Mouse (Mus musculus): ENCODE results near the gene Nfix.

DNA sequence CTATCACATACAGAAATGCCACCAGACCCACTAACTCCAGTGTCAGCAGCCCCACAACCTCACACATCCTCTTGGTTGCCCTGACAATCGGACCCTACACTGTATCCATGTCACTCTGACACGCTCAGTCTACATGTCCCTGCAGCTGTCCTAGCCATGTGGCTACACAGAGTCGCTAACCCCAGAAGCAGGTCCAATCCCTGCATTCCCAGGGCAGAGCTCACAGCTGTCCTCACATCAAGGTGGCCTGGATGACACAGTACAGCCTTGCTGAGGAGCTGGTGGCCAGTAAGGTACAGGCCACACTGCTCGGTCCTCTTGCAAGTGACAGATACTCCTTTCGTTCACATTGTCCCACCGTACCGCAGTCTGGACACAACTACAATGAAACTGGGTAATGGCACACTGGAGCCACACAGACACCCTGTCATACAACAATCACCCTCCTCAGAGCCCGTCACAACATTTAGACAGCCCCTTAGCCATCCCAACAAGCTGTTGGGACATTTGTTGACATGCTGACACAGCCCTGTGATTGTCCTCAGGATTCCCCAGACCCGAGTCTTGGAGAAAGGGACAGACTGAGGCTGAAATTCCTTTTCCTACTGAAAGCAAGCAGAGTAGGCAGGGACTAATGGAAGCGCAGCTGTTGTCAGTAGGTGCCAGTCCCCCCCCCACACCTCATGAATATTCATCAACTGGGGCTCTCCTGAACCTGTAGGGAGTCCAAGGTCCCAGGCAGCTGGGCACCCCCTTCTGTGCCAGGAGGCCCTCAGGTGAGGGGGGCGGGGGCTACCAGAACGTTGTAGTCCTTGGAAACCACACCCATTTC, 9.2 kb upstream of the Nfix start:
- no peak for TF ChIP-seq CTCF (conservative IDR thresholded peaks at IDR 0.05; ENCODE audit: low read length)
- TF ChIP-seq NANOG (IDR thresholded peaks at IDR 0.05; ENCODE audit: borderline replicate concordance, low read length) = no peak
- TF ChIP-seq POU5F1 (IDR thresholded peaks at IDR 0.05; ENCODE audit: borderline replicate concordance, low read length) = no peak
